Mouse (Mus musculus): Measurements from ENCODE around the gene Stk16. TPM values are rescaled to one million over a fixed set of nuclear protein-coding genes. Genes with fewer than 3 reads are reported as not detected.
"Not testable (repeated sequence)": the region's sequence is repeated elsewhere in the genome, so short reads cannot be mapped to it uniquely, and the experiment has no call there.

Stk16 gene
- polyA plus RNA-seq, 1 experiment = 167 TPM

DNA sequence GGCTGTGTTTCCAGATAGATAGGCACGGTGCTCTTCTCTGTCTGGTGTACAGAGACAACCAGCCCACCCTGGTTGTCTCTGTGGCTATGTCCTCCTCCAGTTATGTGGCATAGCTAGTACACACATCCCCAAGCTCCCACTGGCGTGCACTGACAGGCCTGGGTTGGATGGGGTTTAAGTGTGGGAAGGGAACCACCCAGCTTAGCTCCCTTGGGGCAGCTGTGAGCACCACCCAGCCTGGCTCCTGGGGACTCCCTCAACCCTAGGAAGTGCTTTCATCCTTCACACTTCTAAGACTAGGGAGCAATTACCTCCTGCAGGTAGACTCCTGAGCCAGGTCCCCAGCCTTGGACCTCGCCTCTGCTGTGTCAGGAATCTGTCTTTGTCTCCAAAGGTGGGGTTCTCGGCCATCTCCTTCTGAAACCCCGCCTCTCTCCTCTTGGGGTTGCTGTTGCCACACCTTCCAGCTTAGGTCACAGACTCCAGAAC lies 21.1 kb downstream of the Stk16 start, which contains the start of gene A630095N17Rik:
TSS of gene A630095N17Rik (minus strand) at position 439 of the 489 bp plus-strand sequence.
- WGBS = 77% methylated on average over 5 of the region's 5 CpGs
- DNase-seq = no peak
- no peak within 1 kb of the TSS for H3K27ac ChIP-seq (ENCODE audit: insufficient read depth, low read length)
- H3K27me3 ChIP-seq (ENCODE audit: control insufficient read depth, insufficient read depth, low read length) = no peaks in the 10 kb centered on the region
- TF ChIP-seq POLR2A (IDR thresholded peaks at IDR 0.05; ENCODE audit: borderline replicate concordance, insufficient read depth, low read length) = no peak
- no peak for TF ChIP-seq CTCF (IDR thresholded peaks at IDR 0.05; ENCODE audit: borderline replicate concordance, insufficient read depth, low read depth, low read length)
- H3K4me1 ChIP-seq (ENCODE audit: control insufficient read depth, insufficient read depth, low read length) = peaks cover 10% of the 10 kb centered on the region
- no peak within 1 kb of the TSS for H3K4me3 ChIP-seq (replicated peaks; ENCODE audit: insufficient read depth, low read depth, low read length)

DNA sequence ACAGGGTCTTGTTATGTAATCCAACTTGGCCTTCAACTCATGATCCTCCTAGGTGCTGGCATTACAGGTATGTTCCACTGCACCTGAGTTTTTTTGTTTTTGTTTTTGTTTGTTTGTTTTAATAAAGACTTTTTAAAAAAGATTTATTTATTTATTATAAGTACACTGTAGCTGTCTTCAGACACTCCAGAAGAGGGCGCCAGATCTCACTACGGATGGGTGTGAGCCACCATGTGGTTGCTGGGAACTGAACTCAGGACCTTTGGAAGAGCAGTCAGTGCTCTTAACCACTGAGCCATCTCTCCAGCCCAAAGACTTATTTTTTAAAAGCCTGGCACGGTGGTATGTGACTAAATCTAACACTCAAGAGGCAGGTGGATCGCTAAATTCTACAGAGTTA lies 21.9 kb downstream of the Stk16 start:
- 78% methylated on average over 4 of the region's 4 CpGs for WGBS
- H3K27me3 ChIP-seq (ENCODE audit: control insufficient read depth, insufficient read depth, low read length); H3K4me3 ChIP-seq (replicated peaks; ENCODE audit: insufficient read depth, low read depth, low read length); DNase-seq; H3K27ac ChIP-seq (ENCODE audit: insufficient read depth, low read length): not testable (repeated sequence)
- H3K4me1 ChIP-seq (ENCODE audit: control insufficient read depth, insufficient read depth, low read length) = peaks cover 10% of the 10 kb centered on the region

DNA sequence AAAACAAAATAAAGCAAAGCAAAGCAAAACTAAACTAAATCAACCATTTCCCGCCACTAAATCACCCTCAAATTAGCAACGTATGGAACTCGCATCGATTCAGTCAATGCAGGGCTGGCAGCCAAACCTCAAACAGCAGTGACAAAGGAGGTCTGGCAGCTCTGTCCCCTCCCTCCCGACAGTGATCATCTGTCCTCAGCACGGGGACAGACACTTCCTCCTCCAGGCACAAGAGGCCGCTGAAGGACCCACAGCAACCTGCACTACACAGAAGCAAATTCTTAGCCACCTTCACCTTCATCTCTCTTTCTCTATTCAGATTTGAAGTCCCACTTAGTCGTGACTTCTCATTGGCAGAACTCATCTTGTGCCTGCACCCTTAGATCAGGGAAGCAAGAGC lies 24.0 kb downstream of the Stk16 start:
- TF ChIP-seq POLR2A (IDR thresholded peaks at IDR 0.05; ENCODE audit: borderline replicate concordance, insufficient read depth, low read length) = no peak
- TF ChIP-seq CTCF (IDR thresholded peaks at IDR 0.05; ENCODE audit: borderline replicate concordance, insufficient read depth, low read depth, low read length) = peak; percentile 90
- H3K27ac ChIP-seq (ENCODE audit: insufficient read depth, low read length) = no peak overlapping the region
- no peaks in the 10 kb centered on the region for H3K27me3 ChIP-seq (ENCODE audit: control insufficient read depth, insufficient read depth, low read length)
- under 1% methylated on average over 8 of the region's 8 CpGs for WGBS
- peak; percentile 84 to 89 for DNase-seq
- H3K4me3 ChIP-seq (replicated peaks; ENCODE audit: insufficient read depth, low read depth, low read length) = no peak overlapping the region
- peaks cover 24% of the 10 kb centered on the region for H3K4me1 ChIP-seq (ENCODE audit: control insufficient read depth, insufficient read depth, low read length)

DNA sequence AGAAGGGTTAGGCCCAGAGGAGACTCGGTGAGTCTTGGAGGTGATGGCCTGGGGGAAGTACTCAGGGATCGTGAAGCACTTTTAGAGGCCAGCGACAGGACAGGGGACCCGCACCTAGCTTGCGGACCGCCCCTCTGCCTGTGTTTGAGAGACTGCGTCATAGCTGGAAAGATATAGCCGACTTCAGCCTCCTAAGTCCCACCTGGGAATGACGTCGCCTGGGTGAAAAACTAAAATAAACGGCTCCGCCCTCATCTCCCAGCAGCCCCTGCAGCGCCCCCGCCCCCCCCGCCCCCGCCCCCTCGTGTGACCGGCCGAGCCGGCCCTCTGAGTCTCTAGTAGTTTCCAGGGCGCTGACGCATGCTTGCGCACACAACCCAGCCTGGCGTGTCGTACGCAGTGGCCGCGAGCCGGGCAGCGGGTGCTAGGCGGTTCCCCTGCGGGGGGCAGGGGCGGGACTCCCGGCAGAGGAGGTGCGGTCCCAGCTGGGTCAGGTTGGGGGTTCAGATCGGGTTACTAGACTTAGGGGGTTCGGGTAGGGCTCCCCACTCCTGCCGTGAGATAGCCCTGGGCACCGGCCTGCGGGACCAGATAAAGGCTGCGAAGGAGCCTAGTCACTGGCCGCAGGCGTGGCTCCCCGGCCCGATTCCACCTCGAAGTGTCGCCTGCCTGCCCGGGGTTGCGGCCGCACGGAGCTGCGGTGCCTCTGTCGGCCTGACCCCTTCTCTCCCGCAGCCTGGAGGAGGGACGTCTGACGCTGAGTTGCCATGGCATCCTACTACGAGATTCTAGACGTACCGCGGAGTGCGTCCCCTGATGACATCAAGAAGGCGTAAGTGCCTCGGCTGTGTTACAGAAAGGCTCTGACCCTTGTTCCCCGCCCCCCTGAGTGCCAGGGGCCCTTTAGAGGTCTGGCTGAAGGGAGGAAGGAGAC lies 25.7 kb downstream of the Stk16 start, which contains the start of gene Dnajb2:
TSS of gene Dnajb2 (plus strand) at position 290 of the 934 bp plus-strand sequence.
- H3K4me1 ChIP-seq (ENCODE audit: control insufficient read depth, insufficient read depth, low read length) = peaks cover 29% of the 10 kb centered on the region
- TF ChIP-seq CTCF (IDR thresholded peaks at IDR 0.05; ENCODE audit: borderline replicate concordance, insufficient read depth, low read depth, low read length) (no peak), POLR2A (IDR thresholded peaks at IDR 0.05; ENCODE audit: borderline replicate concordance, insufficient read depth, low read length) (peak; percentile 93)
- H3K27me3 ChIP-seq (ENCODE audit: control insufficient read depth, insufficient read depth, low read length) = no peaks in the 10 kb centered on the region
- peak within 1 kb of the TSS; percentile 90 for H3K4me3 ChIP-seq (replicated peaks; ENCODE audit: insufficient read depth, low read depth, low read length)
- DNase-seq = peak; percentile 93 to 95
- under 1% methylated on average over 64 of the region's 64 CpGs for WGBS
- H3K27ac ChIP-seq (ENCODE audit: insufficient read depth, low read length) = peak within 1 kb of the TSS; percentile 100

DNA sequence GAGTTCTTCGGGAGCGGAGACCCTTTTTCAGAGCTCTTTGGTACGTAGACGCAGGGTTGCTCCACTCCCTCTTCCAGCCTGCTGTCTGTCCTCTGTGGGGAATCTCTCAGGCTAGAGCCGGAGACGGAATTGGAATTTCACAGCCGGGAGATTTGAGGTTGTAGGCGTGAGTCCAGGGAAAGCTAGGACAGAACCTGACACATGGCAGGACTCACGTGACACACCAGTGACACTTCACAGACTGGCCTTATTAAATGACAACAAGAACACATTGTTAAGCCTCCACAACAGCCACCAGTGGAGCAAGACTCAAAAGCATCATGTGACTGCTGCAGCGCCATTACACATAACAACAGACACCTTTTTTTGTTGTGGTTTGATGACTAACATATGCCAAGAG lies 29.0 kb downstream of the Stk16 start:
- Histone ChIP-seq H3K27ac (ENCODE audit: insufficient read depth, low read length) (peak overlapping the region; percentile 77; the same call in 1 of the 2 replicates), H3K4me1 (ENCODE audit: control insufficient read depth, insufficient read depth, low read length) (peaks cover 29% of the 10 kb centered on the region), H3K27me3 (ENCODE audit: control insufficient read depth, insufficient read depth, low read length) (no peaks in the 10 kb centered on the region), H3K4me3 (replicated peaks; ENCODE audit: insufficient read depth, low read depth, low read length) (no peak overlapping the region)
- no peak for TF ChIP-seq POLR2A (IDR thresholded peaks at IDR 0.05; ENCODE audit: borderline replicate concordance, insufficient read depth, low read length)
- TF ChIP-seq CTCF (IDR thresholded peaks at IDR 0.05; ENCODE audit: borderline replicate concordance, insufficient read depth, low read depth, low read length) = no peak
- peak; percentile 63 to 79 for DNase-seq
- WGBS = 23% methylated on average over 10 of the region's 10 CpGs

DNA sequence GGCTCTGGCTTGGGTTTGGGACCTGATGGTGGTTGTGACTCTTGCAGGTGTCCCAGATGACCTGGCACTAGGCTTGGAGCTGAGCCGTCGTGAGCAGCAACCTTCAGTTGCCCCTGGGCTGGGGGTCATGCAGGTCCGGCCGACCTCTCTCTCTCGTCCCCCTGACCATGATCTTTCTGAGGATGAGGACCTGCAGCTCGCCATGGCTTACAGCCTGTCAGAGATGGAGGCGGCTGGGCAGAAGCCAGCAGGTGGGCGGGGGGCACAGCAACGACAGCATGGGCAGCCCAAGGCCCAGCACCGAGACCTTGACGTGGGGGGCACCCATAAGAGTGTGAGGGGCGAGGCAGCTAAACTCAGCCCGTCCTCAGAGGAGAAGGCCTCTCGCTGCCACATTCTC lies 32.8 kb downstream of the Stk16 start:
- DNase-seq = no peak
- WGBS = 85% methylated on average over 14 of the region's 14 CpGs
- Histone ChIP-seq H3K27ac (ENCODE audit: insufficient read depth, low read length) (no peak overlapping the region), H3K27me3 (ENCODE audit: control insufficient read depth, insufficient read depth, low read length) (no peaks in the 10 kb centered on the region), H3K4me3 (replicated peaks; ENCODE audit: insufficient read depth, low read depth, low read length) (no peak overlapping the region), H3K4me1 (ENCODE audit: control insufficient read depth, insufficient read depth, low read length) (peaks cover 35% of the 10 kb centered on the region)
- no peak for TF ChIP-seq CTCF (IDR thresholded peaks at IDR 0.05; ENCODE audit: borderline replicate concordance, insufficient read depth, low read depth, low read length)
- TF ChIP-seq POLR2A (IDR thresholded peaks at IDR 0.05; ENCODE audit: borderline replicate concordance, insufficient read depth, low read length) = no peak

DNA sequence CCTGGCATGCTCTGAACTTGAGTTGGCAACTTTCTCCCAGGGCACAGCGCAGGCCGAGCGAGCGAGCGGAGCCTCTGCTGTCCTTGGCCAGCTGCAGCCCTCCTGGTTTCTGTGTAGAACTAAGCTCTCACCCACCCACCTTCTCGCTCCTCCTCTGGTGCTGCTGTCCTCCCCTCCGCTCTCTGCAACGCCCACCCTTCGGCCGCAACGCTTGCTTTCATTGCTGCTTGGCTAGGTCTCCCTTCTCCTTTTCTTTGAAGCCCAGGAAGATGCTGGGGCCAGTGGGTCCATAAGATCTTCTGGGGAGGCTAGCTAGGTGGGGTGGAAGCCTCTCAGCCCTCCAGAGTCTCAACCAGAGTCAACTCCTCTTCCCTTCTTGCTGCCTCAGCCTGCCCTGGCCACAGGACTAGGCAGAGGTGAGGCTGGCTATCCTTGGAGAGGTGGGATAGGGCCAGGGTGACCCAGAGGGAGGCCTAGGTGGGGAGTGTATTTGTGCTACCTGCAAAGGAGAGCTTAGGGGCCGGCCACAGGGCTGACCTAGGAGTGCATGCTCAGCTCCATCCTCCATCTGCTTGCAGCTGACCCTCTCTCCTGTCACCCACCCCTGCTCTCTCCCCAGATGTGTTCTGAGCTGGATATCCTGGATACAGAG lies 33.7 kb downstream of the Stk16 start:
- no peaks in the 10 kb centered on the region for H3K27me3 ChIP-seq (ENCODE audit: control insufficient read depth, insufficient read depth, low read length)
- no peak overlapping the region for H3K27ac ChIP-seq (ENCODE audit: insufficient read depth, low read length)
- peaks cover 31% of the 10 kb centered on the region for H3K4me1 ChIP-seq (ENCODE audit: control insufficient read depth, insufficient read depth, low read length)
- 78% methylated on average over 12 of the region's 12 CpGs for WGBS
- no peak overlapping the region for H3K4me3 ChIP-seq (replicated peaks; ENCODE audit: insufficient read depth, low read depth, low read length)
- no peak for TF ChIP-seq CTCF (IDR thresholded peaks at IDR 0.05; ENCODE audit: borderline replicate concordance, insufficient read depth, low read depth, low read length)
- TF ChIP-seq POLR2A (IDR thresholded peaks at IDR 0.05; ENCODE audit: borderline replicate concordance, insufficient read depth, low read length) = no peak
- no peak for DNase-seq

Measured in cerebellum, adult 2 months (tissue).